ENCODE assay signal across 9 mouse cellular contexts in the genomic region with DNA sequence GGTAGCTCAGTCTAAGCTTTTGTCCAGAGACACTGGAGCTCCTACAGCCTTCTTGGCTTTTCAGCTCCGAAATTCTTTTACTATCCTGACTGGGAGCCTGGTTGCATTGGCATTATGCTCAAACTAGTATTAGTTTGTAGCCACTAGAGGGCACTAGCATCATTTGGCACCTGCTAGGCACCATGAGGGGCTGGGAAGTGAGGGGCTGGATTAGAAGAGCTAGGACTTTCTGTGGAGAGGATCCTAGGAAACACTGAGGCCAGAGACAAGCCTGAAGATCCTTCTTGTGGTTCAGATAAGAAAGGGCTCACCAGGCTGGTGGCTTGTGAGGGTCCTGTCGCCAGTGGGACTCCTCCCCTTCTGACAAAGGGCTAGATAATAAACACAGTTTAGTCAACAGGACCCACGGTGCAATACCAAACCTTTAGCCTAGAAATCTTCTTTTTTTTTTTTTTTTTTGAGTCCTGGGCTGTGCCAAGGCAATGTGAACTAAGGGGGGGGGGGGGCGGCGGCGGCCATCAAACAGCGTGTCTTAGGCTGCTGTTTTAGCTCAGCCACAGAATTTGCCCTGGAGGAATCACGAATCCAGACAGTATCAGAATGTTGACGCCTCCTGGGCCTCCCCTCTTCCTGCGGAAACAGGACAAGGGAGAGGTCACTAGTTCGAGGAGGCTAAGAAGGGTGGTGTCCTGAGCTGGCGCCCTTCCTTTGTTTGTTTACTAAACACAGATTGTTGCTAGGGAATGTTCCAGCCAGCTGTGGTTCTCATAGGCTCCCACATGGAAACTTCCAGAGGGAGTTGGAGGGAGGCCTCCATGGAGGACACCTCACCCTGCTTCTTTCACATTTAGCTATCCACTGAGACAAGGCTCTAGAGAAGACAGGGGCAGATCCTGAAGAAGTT. TPM values are rescaled to one million over a fixed set of nuclear protein-coding genes. Genes with fewer than 3 reads are reported as not detected.
A peak's percentile ranks its signal among the peaks of the same experiment; 100 is the strongest.
DNase-seq lines count a peak whose midpoint lies in the region; ATAC-seq and TF ChIP-seq lines count a peak whose summit lies in the region.
"Had no signal": no experiment of that assay in that cellular context is flagged by ENCODE, and none has a peak within 500 bp of the region (broad histone marks: within the 10 kb centered on the region; RNA-seq: fewer than 3 reads in every experiment).

No protein-coding gene starts in this region.

- peak; percentile 49 for DNase-seq in G1E (ENCODE audit: low spot score)
- DNase-seq in c-Kit-positive CD71-negative TER-119-negative erythroid progenitor cells, embryonic 14.5 days (ENCODE audit: low read depth): peak; percentile 32
- DNase-seq in forebrain, embryonic 11.5 days (ENCODE audit: low spot score): peak; percentile 67
- DNase-seq in heart, postnatal 0 days (ENCODE audit: low spot score): peak; percentile 97
- DNase-seq in kidney, postnatal 14 days: peak; percentile 88
- DNase-seq in thymus, postnatal 14 days: peak; percentile 41

- H3K4me1 ChIP-seq in G1E (ENCODE audit: insufficient read depth, low read depth, low read length): no peaks in the 10 kb centered on the region
- no peaks in the 10 kb centered on the region; the same call in 1 of the 2 replicates for H3K4me1 ChIP-seq in forebrain, embryonic 11.5 days (replicated peaks; ENCODE audit: control insufficient read depth, insufficient read depth, low read length)
- H3K4me1 ChIP-seq in heart, postnatal 0 days (ENCODE audit: control insufficient read depth, insufficient read depth): peaks cover 4% of the 10 kb centered on the region; the same call in 1 of the 2 replicates
- peaks cover 10% of the 10 kb centered on the region for H3K4me1 ChIP-seq in liver, embryonic 15.5 days (replicated peaks)
- H3K4me1 ChIP-seq in neural tube, embryonic 12.5 days: no peaks in the 10 kb centered on the region

- no peak overlapping the region for H3K4me2 ChIP-seq in forebrain, embryonic 11.5 days (ENCODE audit: low read depth, low read length, severe bottlenecking)
- H3K4me2 ChIP-seq in heart, postnatal 0 days (ENCODE audit: low read depth, low read length): peak overlapping the region; percentile 55
- peak overlapping the region; percentile 55 for H3K4me2 ChIP-seq in liver, embryonic 15.5 days
- H3K4me2 ChIP-seq in neural tube, embryonic 12.5 days (replicated peaks): no peak overlapping the region

- TF ChIP-seq CTCF in G1E (IDR thresholded peaks at IDR 0.05; ENCODE audit: low read depth, low read length): peak; percentile 46; the same call in 1 of the 2 replicates
- TF ChIP-seq CTCF in heart, postnatal 0 days (IDR thresholded peaks at IDR 0.05; ENCODE audit: low read depth): peak; percentile 97

- no peaks in the 10 kb centered on the region for H3K9me3 ChIP-seq in G1E (replicated peaks)
- H3K9me3 ChIP-seq in forebrain, embryonic 11.5 days (ENCODE audit: control insufficient read depth, low read length): no peaks in the 10 kb centered on the region
- H3K9me3 ChIP-seq in heart, postnatal 0 days (replicated peaks; ENCODE audit: control insufficient read depth, low read length): no peaks in the 10 kb centered on the region
- no peaks in the 10 kb centered on the region for H3K9me3 ChIP-seq in liver, embryonic 15.5 days (replicated peaks)
- H3K9me3 ChIP-seq in neural tube, embryonic 12.5 days: no peaks in the 10 kb centered on the region

- no peak overlapping the region for H3K9ac ChIP-seq in forebrain, embryonic 11.5 days (ENCODE audit: low read length)
- peak overlapping the region; percentile 21 for H3K9ac ChIP-seq in heart, postnatal 0 days (replicated peaks; ENCODE audit: low read depth, low read length)
- H3K9ac ChIP-seq in liver, embryonic 15.5 days: no peak overlapping the region
- no peak overlapping the region for H3K9ac ChIP-seq in neural tube, embryonic 12.5 days

- peaks cover 17% of the 10 kb centered on the region for H3K27me3 ChIP-seq in G1E (ENCODE audit: insufficient read depth, low read length)
- no peaks in the 10 kb centered on the region for H3K27me3 ChIP-seq in forebrain, embryonic 11.5 days (ENCODE audit: control insufficient read depth, insufficient read depth, low read length)
- H3K27me3 ChIP-seq in heart, postnatal 0 days (ENCODE audit: control insufficient read depth, insufficient read depth, low read length): no peaks in the 10 kb centered on the region
- 0 out of 2 replicates have a peak, but pooled peaks cover 6% of the 10 kb centered on the region for H3K27me3 ChIP-seq in liver, embryonic 15.5 days
- H3K27me3 ChIP-seq in neural tube, embryonic 12.5 days (replicated peaks): no peaks in the 10 kb centered on the region

- TF ChIP-seq EP300 in heart, postnatal 0 days (IDR thresholded peaks at IDR 0.05; ENCODE audit: low read depth): peak; percentile 97

- ATAC-seq in G1E (ENCODE audit: extremely low read depth, insufficient number of reproducible peaks, low FRiP score, poor library complexity, severe bottlenecking): peak; percentile 49; the same call in 1 of the 2 replicates
- peak; percentile 78 for ATAC-seq in forebrain, embryonic 11.5 days (replicated peaks; ENCODE audit: low FRiP score)
- peak; percentile 95 for ATAC-seq in heart, postnatal 0 days (ENCODE audit: insufficient read depth, low read depth)
- ATAC-seq in liver, embryonic 15.5 days (ENCODE audit: insufficient read depth): peak; percentile 63
- peak; percentile 85; the same call in 1 of the 2 replicates for ATAC-seq in neural tube, embryonic 12.5 days (ENCODE audit: low FRiP score, low read depth)

- no peak overlapping the region for H3K27ac ChIP-seq in forebrain, embryonic 11.5 days (ENCODE audit: low read depth, low read length)
- peak overlapping the region; percentile 89 for H3K27ac ChIP-seq in heart, postnatal 0 days (ENCODE audit: low read depth)
- H3K27ac ChIP-seq in liver, embryonic 15.5 days (replicated peaks): no peak overlapping the region
- no peak overlapping the region for H3K27ac ChIP-seq in neural tube, embryonic 12.5 days
- H3K27ac ChIP-seq: macrophage had no signal

- no peak overlapping the region for H3K4me3 ChIP-seq in G1E (ENCODE audit: low read depth, low read length)
- no peak overlapping the region for H3K4me3 ChIP-seq in forebrain, embryonic 11.5 days (ENCODE audit: low read depth, low read length)
- H3K4me3 ChIP-seq in heart, postnatal 0 days (ENCODE audit: low read depth, low read length): peak overlapping the region; percentile 25
- 0 out of 2 replicates have a peak overlapping the region, but pooled peaks have one; percentile 20 for H3K4me3 ChIP-seq in liver, embryonic 15.5 days (replicated peaks)
- no peak overlapping the region for H3K4me3 ChIP-seq in neural tube, embryonic 12.5 days

- WGBS in forebrain, embryonic 11.5 days: 38% methylated on average over 12 of the region's 12 CpGs
- 6% methylated on average over 12 of the region's 12 CpGs for WGBS in heart, postnatal 0 days
- 29% methylated on average over 12 of the region's 12 CpGs for WGBS in liver, embryonic 15.5 days (ENCODE audit: insufficient replicate concordance)
- WGBS in neural tube, embryonic 12.5 days: 47% methylated on average over 12 of the region's 12 CpGs

- no peaks in the 10 kb centered on the region for H3K36me3 ChIP-seq in G1E (replicated peaks)
- H3K36me3 ChIP-seq in forebrain, embryonic 11.5 days (ENCODE audit: control insufficient read depth, insufficient read depth, low read length): no peaks in the 10 kb centered on the region
- H3K36me3 ChIP-seq in heart, postnatal 0 days (replicated peaks; ENCODE audit: control insufficient read depth, insufficient read depth, low read length): no peaks in the 10 kb centered on the region
- H3K36me3 ChIP-seq in liver, embryonic 15.5 days (replicated peaks): no peaks in the 10 kb centered on the region
- no peaks in the 10 kb centered on the region for H3K36me3 ChIP-seq in neural tube, embryonic 12.5 days

RNA-seq across cellular contexts. Expression of a gene that starts 7.1 kb away (rescaled TPM):
- not detected in 2 replicates for total RNA-seq in G1E (2014; fragmentation: Nextera tagmentation)
- total RNA-seq in G1E (2017): not detected in 2 replicates
- not detected in 2 replicates for polyA plus RNA-seq in G1E (2012)
- polyA plus RNA-seq in forebrain, embryonic 11.5 days (2014; fragmentation: Nextera tagmentation; extraction: Ambion mirVana): not detected in 2 replicates
- not detected in 2 replicates for total RNA-seq in heart, postnatal 0 days (2014; rRNA removed; ENCODE audit: low replicate concordance)
- not detected in 2 replicates for polyA plus RNA-seq in heart, postnatal 0 days (2015; fragmentation: Nextera tagmentation; extraction: Ambion mirVana)
- polyA plus RNA-seq in liver, embryonic 15.5 days (2015; fragmentation: Nextera tagmentation; extraction: Ambion mirVana): not detected in 2 replicates
- polyA plus RNA-seq in neural tube, embryonic 12.5 days (2016; fragmentation: Nextera tagmentation; extraction: Ambion mirVana): not detected in 2 replicates
- polyA plus RNA-seq: macrophage had no signal

RNA-seq across cellular contexts. Expression of a gene that starts 33.2 kb away (rescaled TPM):
- total RNA-seq in G1E (2014; fragmentation: Nextera tagmentation): 33.0 and 41.3 TPM in 2 replicates
- 48.2 and 51.3 TPM in 2 replicates for total RNA-seq in G1E (2017)
- 9.2 and 9.9 TPM in 2 replicates for polyA plus RNA-seq in G1E (2012)
- 73.2 and 73.4 TPM in 2 replicates for polyA plus RNA-seq in forebrain, embryonic 11.5 days (2014; fragmentation: Nextera tagmentation; extraction: Ambion mirVana)
- total RNA-seq in heart, postnatal 0 days (2014; rRNA removed; ENCODE audit: low replicate concordance): 41.9 and 43.3 TPM in 2 replicates
- 28.4 and 29.3 TPM in 2 replicates for polyA plus RNA-seq in heart, postnatal 0 days (2015; fragmentation: Nextera tagmentation; extraction: Ambion mirVana)
- 12.3 and 12.4 TPM in 2 replicates for polyA plus RNA-seq in liver, embryonic 15.5 days (2015; fragmentation: Nextera tagmentation; extraction: Ambion mirVana)
- 78.2 and 83.4 TPM in 2 replicates for polyA plus RNA-seq in neural tube, embryonic 12.5 days (2016; fragmentation: Nextera tagmentation; extraction: Ambion mirVana)

RNA-seq across cellular contexts. Expression of a gene that starts 33.2 kb away (rescaled TPM):
- total RNA-seq in G1E (2014; fragmentation: Nextera tagmentation) (46.7 and 57.6 TPM in 2 replicates), G1E (2017) (48.2 and 57.7 TPM in 2 replicates)
- 4.5 and 4.9 TPM in 2 replicates for polyA plus RNA-seq in G1E (2012)
- polyA plus RNA-seq in forebrain, embryonic 11.5 days (2014; fragmentation: Nextera tagmentation; extraction: Ambion mirVana): 59.9 and 60.0 TPM in 2 replicates
- total RNA-seq in heart, postnatal 0 days (2014; rRNA removed; ENCODE audit: low replicate concordance): 2.6 and 9.8 TPM in 2 replicates
- polyA plus RNA-seq in heart, postnatal 0 days (2015; fragmentation: Nextera tagmentation; extraction: Ambion mirVana): 8.0 and 8.8 TPM in 2 replicates
- 16.0 and 17.6 TPM in 2 replicates for polyA plus RNA-seq in liver, embryonic 15.5 days (2015; fragmentation: Nextera tagmentation; extraction: Ambion mirVana)
- polyA plus RNA-seq in neural tube, embryonic 12.5 days (2016; fragmentation: Nextera tagmentation; extraction: Ambion mirVana): 27.0 and 28.9 TPM in 2 replicates

RNA-seq across cellular contexts. Expression of a gene that starts 38.4 kb away (rescaled TPM):
- total RNA-seq in G1E (2014; fragmentation: Nextera tagmentation) (not detected in 2 replicates), G1E (2017) (0.12 and 0.16 TPM in 2 replicates)
- not detected in 2 replicates for polyA plus RNA-seq in G1E (2012)
- polyA plus RNA-seq in forebrain, embryonic 11.5 days (2014; fragmentation: Nextera tagmentation; extraction: Ambion mirVana): 3.3 and 3.6 TPM in 2 replicates
- 12.6 and 16.9 TPM in 2 replicates for total RNA-seq in heart, postnatal 0 days (2014; rRNA removed; ENCODE audit: low replicate concordance)
- 4.2 and 5.8 TPM in 2 replicates for polyA plus RNA-seq in heart, postnatal 0 days (2015; fragmentation: Nextera tagmentation; extraction: Ambion mirVana)
- polyA plus RNA-seq in liver, embryonic 15.5 days (2015; fragmentation: Nextera tagmentation; extraction: Ambion mirVana): 0.32 and 0.40 TPM in 2 replicates
- polyA plus RNA-seq in neural tube, embryonic 12.5 days (2016; fragmentation: Nextera tagmentation; extraction: Ambion mirVana): 4.7 and 5.6 TPM in 2 replicates

Comparison
In these comparisons a context has a peak if more than half of its experiments do, and no peak if none do; other contexts are left out.
1. DNase-seq: peak in every context shown above with its lines; median percentile 97 in heart, postnatal 0 days; 88 in kidney, postnatal 14 days; 67 in forebrain, embryonic 11.5 days; 49 in G1E; 41 in thymus, postnatal 14 days; 32 in c-Kit-positive CD71-negative TER-119-negative erythroid progenitor cells, embryonic 14.5 days.
2. H3K4me3 ChIP-seq: peak in heart, postnatal 0 days (single experiment) and liver, embryonic 15.5 days (single experiment); none in G1E (single experiment), forebrain, embryonic 11.5 days (single experiment) and neural tube, embryonic 12.5 days (single experiment).
3. H3K4me2 ChIP-seq: peak in heart, postnatal 0 days (single experiment) and liver, embryonic 15.5 days (single experiment); none in forebrain, embryonic 11.5 days (single experiment) and neural tube, embryonic 12.5 days (single experiment).
4. Peak in every context shown above with its lines, with median percentiles within 50 percentile points of each other: ATAC-seq.